Mouse (Mus musculus) MEL (cell line): Measurements from ENCODE around the gene Cdk12. TPM values are rescaled to one million over a fixed set of nuclear protein-coding genes. Genes with fewer than 3 reads are reported as not detected.

Source experiments
- DNase-seq: peaks from one replicate; pipeline ENCODE4 v3.0.0; 2011; ENCODE audit warnings: low read depth, low spot score
- H3K27ac ChIP-seq: 2 replicates; pipeline ENCODE4 v1.5.1; 2012; ENCODE audit warnings: low read depth, mild to moderate bottlenecking, control low read depth, low read length, moderate library complexity; ENCODE audit not compliant: control insufficient read depth
- H3K27me3 ChIP-seq, 2 experiments: fragments of 150-350 bp in 1 of 2; sonication (generic) in 1 of 2; 2 replicates each; pipeline ENCODE4 v1.6.1; 2012; ENCODE audit warnings: low read length in 2 of 2, mild to moderate bottlenecking in 2 of 2, improper control_type of control experiment in 1 of 2, moderate library complexity in 1 of 2; ENCODE audit not compliant: insufficient read depth in 2 of 2, control insufficient read depth in 1 of 2
- H3K36me3 ChIP-seq, 2 experiments: 2 replicates each; pipeline ENCODE4 v1.6.1; 2012 to 2014; ENCODE audit warnings: low read length in 2 of 2, improper control_type of control experiment in 1 of 2, inconsistent platforms in 1 of 2, mild to moderate bottlenecking in 1 of 2; ENCODE audit not compliant: insufficient read depth in 2 of 2, control insufficient read depth in 1 of 2
- H3K4me1 ChIP-seq, 2 experiments: fragments of 150-350 bp in 1 of 2; sonication (generic) in 1 of 2; 2 replicates each; pipeline ENCODE4 v1.6.1; 2012; ENCODE audit warnings: low read length in 2 of 2, improper control_type of control experiment in 1 of 2, mild to moderate bottlenecking in 1 of 2; ENCODE audit not compliant: insufficient read depth in 2 of 2, control insufficient read depth in 1 of 2
- H3K4me3 ChIP-seq, 2 experiments: fragments of 150-350 bp in 1 of 2; sonication (generic) in 1 of 2; 2 replicates each; pipeline ENCODE4 v1.5.1; 2012; ENCODE audit warnings: low read depth in 2 of 2, low read length in 2 of 2, mild to moderate bottlenecking in 2 of 2, moderate library complexity in 2 of 2, control low read depth in 1 of 2, improper control_type of control experiment in 1 of 2; ENCODE audit not compliant: control insufficient read depth in 1 of 2, insufficient read depth in 1 of 2
- H3K79me2 ChIP-seq: 2 replicates; pipeline ENCODE4 v1.6.1; 2012; ENCODE audit warnings: mild to moderate bottlenecking, low read length, moderate library complexity; ENCODE audit not compliant: control insufficient read depth, poor library complexity, insufficient read depth
- H3K9ac ChIP-seq: 2 replicates; pipeline ENCODE4 v1.6.1; 2012; ENCODE audit warnings: low read depth, mild to moderate bottlenecking, control low read depth, low read length, moderate library complexity; ENCODE audit not compliant: control insufficient read depth, poor library complexity, severe bottlenecking
- H3K9me3 ChIP-seq: fragments of 150-350 bp; sonication (generic); replicated peaks from 2 replicates; pipeline ENCODE4 v1.6.1; 2012; ENCODE audit warnings: mild to moderate bottlenecking, low read length, improper control_type of control experiment, moderate library complexity; ENCODE audit not compliant: insufficient read depth
- CHD1 ChIP-seq: IDR thresholded peaks from 2 replicates; pipeline ENCODE4 v1.6.1; 2012; ENCODE audit warnings: low read depth, mild to moderate bottlenecking, inconsistent platforms, low read length, improper control_type of control experiment
- CHD2 ChIP-seq: IDR thresholded peaks from 2 replicates; pipeline ENCODE4 v1.6.1; 2011; ENCODE audit warnings: low read length, improper control_type of control experiment
- E2F4 ChIP-seq: IDR thresholded peaks from 2 replicates; pipeline ENCODE4 v1.6.1; 2011; ENCODE audit warnings: low read depth, low read length, improper control_type of control experiment, borderline replicate concordance
- ELF1 ChIP-seq: IDR thresholded peaks from 2 replicates; pipeline ENCODE4 v1.6.1; 2014; ENCODE audit warnings: low read depth, mild to moderate bottlenecking, inconsistent platforms, low read length, improper control_type of control experiment, moderate library complexity
- EP300 ChIP-seq, 2 experiments: IDR thresholded peaks; 2 replicates each; pipeline ENCODE4 v1.6.1; 2011; ENCODE audit warnings: improper control_type of control experiment in 2 of 2, low read length in 2 of 2, low read depth in 1 of 2, mild to moderate bottlenecking in 1 of 2
- ETS1 ChIP-seq: IDR thresholded peaks from 2 replicates; pipeline ENCODE4 v1.6.1; 2012; ENCODE audit warnings: low read depth, mild to moderate bottlenecking, inconsistent platforms, low read length, improper control_type of control experiment, moderate library complexity
- GATA1 ChIP-seq: IDR thresholded peaks from 2 replicates; pipeline ENCODE4 v1.6.1; 2011; ENCODE audit warnings: low read depth, low read length, improper control_type of control experiment
- HCFC1 ChIP-seq: IDR thresholded peaks from 2 replicates; pipeline ENCODE4 v1.6.1; 2012; ENCODE audit warnings: low read depth, mild to moderate bottlenecking, inconsistent platforms, low read length, improper control_type of control experiment, moderate library complexity
- KAT2A ChIP-seq: conservative IDR thresholded peaks from 2 replicates; pipeline ENCODE4 v1.6.1; 2012; ENCODE audit warnings: low read depth, low read length, improper control_type of control experiment, inconsistent platforms
- MEF2A ChIP-seq: IDR thresholded peaks from 2 replicates; pipeline ENCODE4 v1.6.1; 2014; ENCODE audit warnings: low read depth, mild to moderate bottlenecking, inconsistent platforms, low read length, improper control_type of control experiment; ENCODE audit not compliant: poor library complexity, insufficient replicate concordance, severe bottlenecking; ENCODE audit errors: extremely low read depth
- POLR2AphosphoS5 ChIP-seq: IDR thresholded peaks from 2 replicates; pipeline ENCODE4 v1.6.1; 2012; ENCODE audit warnings: low read depth, borderline replicate concordance, mild to moderate bottlenecking, inconsistent platforms, low read length, moderate library complexity, mixed read lengths
- TAL1 ChIP-seq: IDR thresholded peaks from 2 replicates; pipeline ENCODE4 v1.6.1; 2012; ENCODE audit warnings: mild to moderate bottlenecking, inconsistent platforms, low read length, moderate library complexity, mixed read lengths
- ZC3H11A ChIP-seq: IDR thresholded peaks from 2 replicates; pipeline ENCODE4 v1.6.1; 2012; ENCODE audit warnings: low read depth, mild to moderate bottlenecking, inconsistent platforms, low read length, improper control_type of control experiment
- ZKSCAN1 ChIP-seq: IDR thresholded peaks from 2 replicates; pipeline ENCODE4 v1.6.1; 2012; ENCODE audit warnings: low read depth, mild to moderate bottlenecking, inconsistent platforms, low read length, improper control_type of control experiment, moderate library complexity
- ZNF384 ChIP-seq: IDR thresholded peaks from 2 replicates; pipeline ENCODE4 v1.6.1; 2012; ENCODE audit warnings: low read depth, mild to moderate bottlenecking, inconsistent platforms, low read length, improper control_type of control experiment
- polyA plus RNA-seq, 2 experiments: library from polyadenylated mRNA; stranded (reverse) in 1 of 2; unstranded in 1 of 2; fragments of >175 nt in 1 of 2; fragments of >200 nt in 1 of 2; gene quantifications; 2 replicates each; pipeline versions ENCODE4 v1.2.1 to v1.2.4; 2012; ENCODE audit warnings: low replicate concordance in 2 of 2, low read depth in 1 of 2; ENCODE audit not compliant: insufficient read length in 2 of 2, insufficient read depth in 1 of 2, missing spikeins in 1 of 2
- total RNA-seq: library from RNA; depleted of rRNA; stranded (reverse); fragments of 300-350 nt; gene quantifications from 2 replicates; pipeline ENCODE4 v1.2.3, GENCODE M21; 2012

Gene Cdk12
- total and polyA plus RNA-seq, 3 experiments, result 34.3 to 45.5 (median 34.6) TPM

- no peaks in the 10 kb centered on the region for H3K4me1 ChIP-seq
- H3K9ac ChIP-seq, result no peak overlapping the region
- TF ChIP-seq E2F4, result no peak
- no peak for TF ChIP-seq CHD2
- TF ChIP-seq POLR2AphosphoS5, result no peak
- TF ChIP-seq KAT2A, result no peak
- no peak for TF ChIP-seq ELF1
- no peak for TF ChIP-seq ZNF384
- no peak for TF ChIP-seq CHD1
- TF ChIP-seq MEF2A, result no peak
- no peak for TF ChIP-seq TAL1
- TF ChIP-seq ETS1, result no peak
- TF ChIP-seq HCFC1, result no peak
- TF ChIP-seq EP300 (IDR thresholded peaks at IDR 0.05; ENCODE audit: low read depth in 1 of 2, low read length in 2 of 2), result no peak
- no peaks in the 10 kb centered on the region for H3K79me2 ChIP-seq
- H3K27ac ChIP-seq, result no peak overlapping the region
- H3K27me3 ChIP-seq, result peaks cover 0 to 18% of the 10 kb centered on the region in 2 experiments; a peak in 2 of 4 replicates
- no peak overlapping the region for H3K4me3 ChIP-seq
- H3K36me3 ChIP-seq, result no peaks in the 10 kb centered on the region
- DNase-seq, result no peak
- no peaks in the 10 kb centered on the region for H3K9me3 ChIP-seq
Measured at GRCm38 (mm10) chr11:98325821-98326218, 123.0 kb downstream of the Cdk12 start.

- H3K4me1 ChIP-seq, result no peaks in the 10 kb centered on the region
- H3K79me2 ChIP-seq, result no peaks in the 10 kb centered on the region
- H3K4me3 ChIP-seq, result no peak overlapping the region
- no peak for TF ChIP-seq ZC3H11A
- no peak for TF ChIP-seq CHD1
- no peak for TF ChIP-seq TAL1
- TF ChIP-seq ZKSCAN1, result no peak
- TF ChIP-seq GATA1, result no peak
- TF ChIP-seq MEF2A, result no peak
- no peak for DNase-seq
- no peaks in the 10 kb centered on the region for H3K36me3 ChIP-seq
- H3K9me3 ChIP-seq, result no peaks in the 10 kb centered on the region
- H3K9ac ChIP-seq, result no peak overlapping the region
- no peak overlapping the region for H3K27ac ChIP-seq
- H3K27me3 ChIP-seq, result peaks cover 0 to 13% of the 10 kb centered on the region in 2 experiments; a peak in 2 of 4 replicates
Measured at GRCm38 (mm10) chr11:98326741-98327135, 123.9 kb downstream of the Cdk12 start.
